Mouse (Mus musculus): ENCODE results near the gene Fam227b.

Fam227b gene

DNA sequence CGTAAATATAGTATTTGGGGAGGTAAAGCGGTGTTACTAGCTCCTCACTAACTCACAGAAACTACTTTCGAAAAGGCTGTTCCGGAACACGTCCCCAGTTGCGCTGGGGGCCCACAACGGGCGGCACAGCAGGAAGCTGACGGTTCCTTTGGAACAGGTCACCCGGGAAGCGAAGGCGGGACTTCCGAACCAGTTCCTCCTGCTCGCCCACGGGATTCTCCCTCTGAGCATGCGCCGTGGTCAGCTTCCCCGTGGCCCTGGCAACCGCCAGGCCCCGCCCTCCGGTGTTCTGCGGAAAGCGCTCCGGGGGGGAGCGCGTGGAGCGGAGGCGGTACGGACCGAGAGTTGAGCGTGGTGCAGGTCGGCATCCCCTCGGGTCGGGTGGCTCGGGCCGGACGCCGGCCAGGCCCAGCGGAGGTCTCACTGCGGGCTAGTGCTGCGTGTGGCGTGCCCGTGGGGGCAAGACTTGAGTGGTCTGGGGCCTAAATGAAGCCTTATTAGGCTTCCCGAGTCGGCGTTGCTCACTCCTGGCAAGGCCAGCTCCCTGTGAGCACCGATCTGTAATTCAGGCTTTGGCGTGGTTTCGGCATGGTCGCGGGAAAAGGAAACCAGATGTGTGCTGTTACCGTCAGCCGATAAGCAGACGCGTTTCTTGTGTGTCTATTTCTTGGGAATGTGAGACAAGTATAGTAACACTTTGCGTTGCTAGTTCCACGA is at the start of gene Fam227b, which contains the start of gene Dtwd1:
Gene Fam227b, minus strand, starts transcription at position 150 of the 717 bp plus-strand sequence.
Gene Dtwd1, plus strand, starts transcription at position 287 of the 717 bp plus-strand sequence.
- peak; percentile 99 for DNase-seq

DNA sequence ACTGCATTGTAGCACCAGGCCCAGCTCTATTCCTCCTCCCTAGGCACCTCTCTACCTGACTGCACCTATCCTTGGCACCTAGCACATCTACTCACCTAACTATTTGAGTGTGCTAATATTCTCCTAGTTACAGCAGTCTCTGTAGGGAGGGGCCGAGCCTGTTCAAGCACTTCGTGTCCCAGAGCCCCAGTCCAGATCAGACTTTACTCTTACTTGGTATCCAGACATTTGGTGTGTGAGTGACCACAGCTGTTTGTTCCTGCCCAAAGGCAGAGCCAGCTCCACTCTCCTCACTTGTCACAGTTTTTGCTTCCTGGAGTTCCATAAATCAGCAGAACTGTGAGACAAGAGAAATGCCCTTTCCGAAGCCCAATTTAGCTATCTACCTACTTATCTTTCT is 47.2 kb upstream of the Fam227b start:
- no peak for DNase-seq

DNA sequence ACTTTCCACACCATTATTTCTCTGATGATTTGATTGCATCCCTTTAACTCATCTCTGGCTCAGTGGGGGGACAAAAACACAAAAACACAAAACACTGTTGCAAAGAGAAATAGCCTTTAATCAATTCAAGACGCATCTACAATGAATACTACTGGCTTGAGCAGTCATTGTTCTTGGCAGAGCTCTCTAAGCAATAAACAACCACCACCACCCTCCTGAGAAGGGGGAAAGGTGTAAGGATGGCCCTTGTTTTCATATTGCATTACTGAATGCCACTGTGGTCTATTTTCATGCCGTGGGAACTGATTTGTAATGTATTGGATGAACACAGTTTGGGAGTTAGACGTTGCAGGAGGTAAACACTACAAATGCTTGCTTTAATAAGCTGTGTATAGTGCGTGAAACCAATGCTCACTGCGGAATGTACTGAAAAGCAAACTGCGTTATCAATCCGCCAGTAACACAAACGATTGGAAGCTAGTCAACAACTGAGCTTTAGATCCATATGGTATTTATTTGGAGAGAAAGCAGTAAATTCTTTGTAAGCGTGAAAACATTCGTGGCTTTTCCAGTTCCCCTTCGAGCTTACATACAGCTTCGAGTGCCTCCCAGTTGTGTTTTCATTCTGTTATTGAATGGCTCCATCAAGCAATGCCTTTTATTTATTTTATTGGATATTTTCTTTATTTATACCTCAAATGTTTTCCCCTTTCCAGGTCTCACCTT is 44.0 kb upstream of the Fam227b start:
- DNase-seq, result no peak

DNA sequence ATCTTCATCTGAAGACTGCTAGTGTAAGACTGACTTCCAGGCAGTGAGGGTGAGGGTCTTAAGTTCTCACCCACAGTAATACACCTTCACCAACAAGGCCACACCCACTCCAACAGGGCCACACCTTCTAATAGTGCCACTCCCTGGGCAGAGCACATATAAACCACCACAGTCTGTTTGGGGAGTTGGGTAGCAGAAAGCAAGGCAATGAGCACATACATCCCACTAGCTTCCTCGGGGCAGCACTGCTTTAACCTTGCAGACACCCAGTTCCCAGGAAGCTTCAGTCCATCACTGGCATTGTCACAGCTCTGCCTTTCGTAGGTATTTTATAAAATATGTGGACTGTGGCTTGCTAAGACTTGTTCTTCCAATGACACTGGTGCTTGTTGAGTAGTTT is 40.3 kb upstream of the Fam227b start:
- no peak for DNase-seq

DNA sequence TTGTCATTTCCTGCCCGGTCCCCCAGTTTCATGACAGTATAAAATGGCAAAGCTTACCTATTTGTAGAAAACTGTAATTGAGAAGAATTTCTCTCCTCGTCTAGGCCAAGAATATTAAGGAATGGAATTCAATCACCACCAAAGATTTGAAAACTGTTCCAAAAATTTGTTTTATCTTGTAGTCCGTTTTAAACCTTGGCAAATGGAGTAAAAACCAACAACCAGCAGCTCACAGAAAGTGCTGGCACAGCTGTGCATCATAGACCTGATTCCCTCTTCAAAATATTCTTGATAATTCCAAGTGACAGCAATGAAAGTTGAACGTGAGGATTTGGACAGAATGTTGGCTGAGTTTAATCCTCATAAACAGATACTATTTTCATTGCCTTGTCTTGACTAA is 39.5 kb upstream of the Fam227b start:
- no peak for DNase-seq

DNA sequence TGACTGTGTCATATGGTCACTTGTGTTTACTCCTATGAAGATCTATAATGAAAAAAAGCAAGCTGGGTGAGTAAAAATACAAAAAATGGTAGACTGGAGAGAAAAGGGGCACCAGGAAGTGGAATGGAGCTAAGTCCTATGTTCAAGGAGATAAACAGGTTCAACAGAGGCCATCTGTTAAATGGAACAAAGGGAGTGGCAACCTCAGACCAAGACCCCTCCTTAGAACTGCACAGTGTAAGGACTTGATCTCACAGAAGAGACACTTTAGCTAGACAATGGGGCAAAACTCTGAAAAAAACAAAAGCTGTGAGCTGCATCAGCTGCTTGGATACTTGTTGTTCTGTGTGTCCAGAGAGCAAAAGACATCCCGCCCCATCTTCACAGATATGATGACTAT is 19.6 kb upstream of the Fam227b start:
- DNase-seq, result no peak

DNA sequence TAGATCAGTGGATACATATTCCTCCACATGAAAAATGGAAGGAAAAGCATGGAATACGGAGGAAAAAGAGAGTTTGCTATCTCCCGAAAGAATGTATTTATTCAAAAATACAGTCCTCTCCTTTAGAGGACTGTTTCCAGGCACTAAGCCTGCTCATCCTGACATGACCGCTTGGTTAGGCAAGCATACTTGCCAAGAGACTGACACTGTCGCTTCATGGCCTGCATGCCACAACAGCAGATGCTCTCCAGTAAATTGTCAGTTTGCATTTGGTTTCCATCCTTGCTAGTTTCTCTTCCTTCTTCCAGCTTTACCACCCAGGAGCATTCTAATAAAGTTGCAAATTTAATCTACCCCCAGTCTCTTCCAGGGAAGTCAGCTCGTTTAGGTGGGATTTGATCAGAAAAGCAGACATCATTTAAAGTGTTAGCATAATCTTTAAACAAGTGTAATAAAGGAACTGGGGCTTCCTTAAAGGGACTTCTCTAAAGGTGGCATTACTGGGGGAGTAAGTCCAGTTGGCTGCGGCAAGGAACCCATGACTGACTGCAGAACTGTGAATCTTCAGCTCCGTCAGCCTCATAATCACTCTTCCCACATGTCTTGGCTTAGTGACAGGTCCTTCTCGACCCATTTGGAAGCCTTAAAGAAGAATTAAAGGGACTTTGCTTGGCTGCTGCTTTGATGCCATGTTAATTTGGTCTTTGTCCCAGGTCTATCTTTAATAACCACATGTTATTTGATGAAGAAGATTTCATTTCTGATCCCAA is 15.2 kb upstream of the Fam227b start:
- DNase-seq, result no peak

DNA sequence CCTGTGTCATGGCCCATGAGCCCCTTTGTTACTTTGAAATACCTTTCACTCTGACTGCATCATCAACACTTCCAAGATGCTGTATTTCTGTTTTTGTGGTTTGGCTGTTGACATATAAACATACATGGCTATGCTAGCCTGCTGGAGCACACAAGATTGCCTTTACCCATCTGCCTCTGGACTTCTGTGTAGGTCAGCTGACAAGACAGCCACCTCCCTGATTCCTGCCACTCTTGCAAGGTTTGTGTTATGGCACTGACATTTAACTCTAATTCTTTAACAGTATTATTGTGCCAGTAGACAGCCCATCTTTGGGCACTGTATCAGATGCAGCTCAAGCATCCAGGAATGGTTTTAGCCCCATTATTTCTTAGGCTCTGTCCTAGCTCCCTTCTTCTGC is 14.5 kb upstream of the Fam227b start:
- no peak for DNase-seq

DNA sequence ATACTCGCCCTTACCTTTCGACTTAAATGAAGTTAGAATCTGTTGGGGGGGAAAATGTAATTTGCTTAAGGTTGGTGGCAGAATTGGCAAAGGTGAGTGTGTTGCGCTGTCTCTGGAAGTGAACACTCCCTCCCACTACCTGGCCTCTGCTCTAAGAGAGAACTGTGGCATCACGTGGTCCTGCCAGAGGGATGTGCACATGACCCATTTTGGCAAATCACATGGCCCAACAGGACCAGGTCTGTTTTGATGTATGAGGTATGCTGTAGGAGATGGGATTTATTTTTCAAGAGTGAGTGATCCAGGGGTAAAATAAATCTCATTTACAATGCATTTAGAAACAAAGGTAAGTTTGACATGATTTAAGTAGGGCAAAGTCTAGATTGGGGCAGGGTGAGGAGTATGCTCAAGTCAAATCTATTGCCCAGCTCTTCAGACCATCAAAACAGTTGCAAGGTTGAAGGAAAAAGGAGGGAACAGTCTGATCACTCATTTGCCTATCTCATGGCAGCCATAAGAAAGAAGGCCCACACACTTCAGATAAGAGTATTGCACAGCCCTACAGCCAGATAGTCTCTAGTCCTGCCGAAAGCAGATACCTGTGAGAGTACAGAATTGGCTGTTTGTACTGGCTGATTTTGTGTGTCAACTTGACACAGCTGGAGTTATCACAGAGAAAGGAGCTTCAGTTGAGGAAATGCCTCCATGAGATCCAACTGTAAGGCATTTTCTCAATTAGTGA is 13.6 kb upstream of the Fam227b start:
- no peak for DNase-seq

DNA sequence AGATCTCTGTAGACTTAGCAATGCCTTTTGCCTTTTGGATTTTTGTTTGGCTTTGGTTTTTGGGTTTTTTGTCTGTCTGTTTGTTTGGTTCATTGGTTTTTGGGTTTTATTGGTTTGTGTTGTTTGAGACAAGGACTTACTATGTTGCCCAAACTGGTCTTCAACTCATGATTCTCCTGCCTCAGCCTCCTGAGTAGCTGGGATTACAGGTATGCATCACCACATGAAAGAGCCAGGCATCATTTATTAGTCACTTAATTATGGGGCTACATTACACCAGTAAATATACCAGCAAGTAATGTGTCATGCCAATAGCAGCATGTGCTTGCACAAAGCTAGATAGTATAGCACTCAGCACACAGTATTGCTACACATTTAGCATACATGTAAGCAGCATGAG is 4.1 kb downstream of the Fam227b start:
- no peak for DNase-seq

DNA sequence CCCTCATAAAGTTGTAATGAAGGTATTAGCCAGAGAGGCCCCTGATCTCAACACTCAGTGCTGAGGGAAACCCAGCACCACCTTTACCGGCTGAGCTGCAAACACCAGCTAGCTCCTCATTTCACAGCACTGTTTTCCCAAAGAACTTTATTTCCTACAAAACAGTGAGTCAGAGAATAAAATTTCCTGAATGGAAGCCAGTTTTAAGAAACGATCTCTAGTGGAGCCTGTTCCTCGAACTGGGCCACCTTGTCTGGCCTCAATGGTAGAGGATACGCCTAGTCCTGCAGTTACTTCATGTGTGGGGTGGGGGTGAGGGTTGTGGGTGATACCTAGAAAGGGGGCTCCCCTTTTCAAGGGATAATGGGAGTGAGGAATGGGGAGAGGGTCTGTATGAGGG is 57.2 kb downstream of the Fam227b start:
- DNase-seq, result no peak

DNA sequence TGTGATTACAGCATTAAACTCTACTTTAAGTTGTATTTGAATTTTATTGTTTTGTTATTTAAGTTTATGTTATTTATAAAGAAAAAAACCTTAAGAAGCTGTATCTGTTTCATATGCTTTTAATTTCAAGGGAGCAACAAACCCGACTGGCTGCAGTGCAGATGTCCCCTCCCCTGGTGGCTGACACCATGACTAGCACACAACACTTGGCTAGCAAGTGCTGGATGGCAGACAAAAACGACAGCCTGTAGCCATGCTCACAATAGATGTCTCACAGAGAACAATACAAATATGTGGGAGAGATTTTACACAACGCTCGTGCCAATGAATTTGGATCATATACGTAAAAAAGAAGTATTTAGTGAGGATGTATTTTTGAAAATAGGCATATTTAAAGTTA is 61.4 kb downstream of the Fam227b start:
- no peak for DNase-seq

DNA sequence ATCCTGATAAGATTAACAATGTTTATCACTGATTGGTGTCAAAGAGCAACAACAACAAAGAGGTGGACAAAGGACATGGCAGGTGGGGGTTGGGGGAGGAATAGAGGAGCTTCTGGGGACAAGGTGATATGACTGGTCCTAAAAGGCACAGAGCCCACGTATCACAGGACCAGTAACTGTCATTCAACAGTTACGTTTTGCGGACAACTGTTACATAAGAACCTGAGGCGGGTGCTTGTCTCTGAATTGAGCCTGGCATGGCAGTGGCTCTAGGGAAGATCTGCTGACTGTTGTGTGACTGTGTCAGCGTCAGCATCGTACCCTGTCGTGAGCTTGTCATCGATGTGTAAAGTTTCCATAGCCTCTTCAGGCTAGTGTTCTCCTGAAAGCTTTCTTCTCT is 65.6 kb downstream of the Fam227b start:
- DNase-seq, result no peak

DNA sequence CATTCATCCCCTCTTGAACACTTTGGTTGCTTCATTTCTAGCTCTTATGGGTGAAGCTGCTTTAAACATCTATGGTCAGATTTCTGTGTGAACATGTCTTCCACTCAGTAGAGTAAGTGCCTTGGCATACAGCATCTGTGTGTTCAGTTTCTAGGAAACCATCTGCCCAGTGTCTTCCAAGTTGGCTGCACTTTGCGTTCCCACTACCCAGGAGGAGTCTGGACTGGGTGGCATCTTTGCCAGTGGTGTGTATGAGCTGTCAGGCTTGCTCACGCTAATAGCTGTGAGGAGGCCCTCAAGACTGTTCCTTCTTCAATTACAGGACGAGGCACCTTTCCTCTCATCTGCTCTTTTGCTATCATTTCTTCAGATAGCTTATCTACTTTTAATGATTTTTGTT is 67.5 kb downstream of the Fam227b start:
- DNase-seq, result no peak

DNA sequence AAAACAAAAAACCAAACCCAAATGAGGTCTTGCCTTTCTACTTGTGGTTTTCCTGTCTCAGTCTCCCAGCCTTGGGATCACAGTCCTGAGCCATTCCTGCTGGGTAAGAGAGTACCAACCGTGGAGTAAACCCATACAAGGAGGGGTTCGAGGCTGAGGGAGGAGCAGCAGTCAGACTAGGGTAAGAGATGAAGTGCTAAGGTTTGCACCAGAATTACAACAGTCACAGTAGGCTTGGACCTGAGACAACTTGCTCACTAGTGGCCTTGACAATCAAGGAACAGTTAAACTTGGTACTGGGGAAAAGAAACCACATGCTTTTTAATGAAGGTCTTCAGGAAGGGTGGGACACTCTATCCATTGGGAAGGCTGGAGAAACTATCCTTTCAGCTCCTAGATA is 72.7 kb downstream of the Fam227b start:
- DNase-seq, result no peak

DNA sequence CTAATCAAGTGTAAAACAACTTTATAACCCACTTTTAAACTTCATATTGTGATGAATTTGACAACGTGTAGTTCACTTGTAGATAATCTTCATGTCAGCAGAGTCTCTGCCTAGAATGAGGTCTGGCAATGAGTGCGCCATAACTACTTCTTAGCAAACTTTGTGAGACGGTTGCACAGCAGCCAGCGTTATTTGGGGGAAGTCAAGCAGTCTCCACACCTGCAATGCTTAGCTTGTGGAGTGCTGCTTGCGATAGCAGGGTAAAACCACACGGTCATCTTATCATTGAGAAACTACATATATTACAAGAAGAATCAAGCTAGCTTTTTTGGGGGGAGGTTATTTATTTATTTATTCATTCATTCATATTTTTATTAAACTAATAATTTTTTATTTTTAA is 75.3 kb downstream of the Fam227b start:
- no peak for DNase-seq

DNA sequence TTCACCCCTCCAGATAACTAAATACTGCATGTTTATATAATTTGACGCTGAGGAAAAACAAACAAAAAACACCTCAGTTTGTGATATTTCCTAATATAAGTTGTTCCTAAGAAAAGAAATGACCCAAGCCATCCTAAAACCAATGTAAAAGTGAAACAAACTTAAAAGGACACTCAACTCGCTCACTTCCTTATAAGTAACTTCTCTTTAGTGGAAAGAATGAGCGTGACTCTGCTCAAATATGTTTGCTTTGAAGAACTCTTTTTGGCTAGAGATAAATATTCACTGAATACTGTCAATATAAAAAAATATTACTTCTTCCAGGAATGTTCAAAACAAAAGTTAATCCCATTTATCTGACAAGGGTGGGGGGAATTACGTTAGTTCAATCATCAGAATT is 78.1 kb downstream of the Fam227b start:
- DNase-seq, result no peak

DNA sequence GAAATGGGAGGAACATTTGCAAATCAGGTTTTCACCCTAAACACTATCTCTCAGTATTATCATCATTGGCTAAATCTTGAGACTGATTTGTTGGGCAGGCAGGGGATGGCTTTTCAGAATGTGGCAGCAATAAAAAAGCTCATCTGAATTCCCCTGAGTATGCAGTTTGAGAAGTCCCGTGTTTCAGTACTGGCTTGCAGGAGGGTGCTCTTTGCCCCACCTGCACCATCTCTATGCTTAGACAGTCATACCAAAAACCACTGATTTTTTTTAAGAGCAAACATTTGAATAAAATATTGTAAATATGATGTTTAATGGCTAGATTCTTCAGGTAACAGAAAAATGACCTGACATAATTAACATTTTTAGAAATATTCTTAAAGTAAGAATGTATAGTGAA is 82.1 kb downstream of the Fam227b start:
- DNase-seq, result no peak

DNA sequence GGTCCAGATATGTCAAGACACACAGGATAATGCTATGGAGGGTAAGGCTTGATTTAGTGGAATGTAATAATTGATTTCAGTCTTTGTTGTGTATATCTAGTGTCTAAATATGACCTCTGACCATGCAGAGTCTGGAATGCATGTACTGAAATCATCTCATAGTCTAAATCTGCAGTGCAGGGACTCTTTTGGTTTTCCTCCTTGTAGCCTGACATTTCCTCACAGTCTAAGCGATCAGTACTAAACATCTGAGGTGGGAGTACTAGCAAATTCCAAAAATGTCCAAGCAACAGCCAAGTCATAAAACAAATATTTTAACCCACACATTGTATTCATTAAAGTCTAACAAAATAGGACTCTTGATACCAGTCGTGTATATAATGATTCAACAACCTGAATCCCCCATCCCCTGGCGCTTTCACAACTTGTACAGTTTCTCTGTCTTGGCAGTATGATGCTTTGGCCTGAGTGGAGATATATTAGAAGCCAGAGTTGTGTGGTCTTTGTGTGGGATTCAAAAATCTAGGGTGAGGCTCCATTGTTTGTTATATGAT is 86.4 kb downstream of the Fam227b start:
- no peak for DNase-seq

DNA sequence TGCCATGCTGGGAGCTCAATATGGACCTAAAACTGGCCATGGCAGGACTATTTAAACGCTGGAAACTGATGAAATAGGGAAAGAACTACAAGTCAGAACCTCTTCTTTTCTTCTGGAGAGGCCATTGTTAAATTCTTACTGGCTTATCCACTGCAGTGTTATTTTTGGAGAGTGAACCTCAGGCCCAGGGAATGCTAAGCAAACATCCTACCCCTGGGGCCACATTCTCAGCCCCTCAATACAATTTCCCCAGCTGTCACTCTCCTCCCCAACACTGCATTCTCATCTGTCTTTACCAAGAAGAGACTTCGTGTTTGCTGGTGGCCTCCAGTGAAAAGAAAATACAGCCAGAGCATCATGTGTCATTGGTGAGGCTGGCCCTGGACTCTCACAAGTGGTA is 87.0 kb downstream of the Fam227b start:
- no peak for DNase-seq

DNA sequence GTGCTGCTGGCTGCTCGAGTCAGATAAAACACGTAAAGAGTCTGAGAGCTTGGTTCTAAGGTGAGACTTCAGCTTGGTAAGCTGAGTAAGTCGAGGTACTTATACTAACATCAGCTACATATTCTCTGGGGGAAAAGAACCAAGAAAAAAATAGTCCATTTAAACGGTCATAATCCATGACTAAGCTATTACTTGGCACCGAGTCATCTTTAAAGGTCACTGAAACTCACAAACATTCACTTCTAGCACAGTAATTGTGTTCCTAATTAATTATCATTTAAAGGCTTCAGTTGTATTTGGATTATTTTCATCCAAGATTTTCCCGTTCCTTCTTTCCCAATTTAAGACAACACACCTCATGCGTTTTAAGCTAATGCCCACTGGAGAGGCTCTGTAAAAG is 88.9 kb downstream of the Fam227b start:
- no peak for DNase-seq

DNA sequence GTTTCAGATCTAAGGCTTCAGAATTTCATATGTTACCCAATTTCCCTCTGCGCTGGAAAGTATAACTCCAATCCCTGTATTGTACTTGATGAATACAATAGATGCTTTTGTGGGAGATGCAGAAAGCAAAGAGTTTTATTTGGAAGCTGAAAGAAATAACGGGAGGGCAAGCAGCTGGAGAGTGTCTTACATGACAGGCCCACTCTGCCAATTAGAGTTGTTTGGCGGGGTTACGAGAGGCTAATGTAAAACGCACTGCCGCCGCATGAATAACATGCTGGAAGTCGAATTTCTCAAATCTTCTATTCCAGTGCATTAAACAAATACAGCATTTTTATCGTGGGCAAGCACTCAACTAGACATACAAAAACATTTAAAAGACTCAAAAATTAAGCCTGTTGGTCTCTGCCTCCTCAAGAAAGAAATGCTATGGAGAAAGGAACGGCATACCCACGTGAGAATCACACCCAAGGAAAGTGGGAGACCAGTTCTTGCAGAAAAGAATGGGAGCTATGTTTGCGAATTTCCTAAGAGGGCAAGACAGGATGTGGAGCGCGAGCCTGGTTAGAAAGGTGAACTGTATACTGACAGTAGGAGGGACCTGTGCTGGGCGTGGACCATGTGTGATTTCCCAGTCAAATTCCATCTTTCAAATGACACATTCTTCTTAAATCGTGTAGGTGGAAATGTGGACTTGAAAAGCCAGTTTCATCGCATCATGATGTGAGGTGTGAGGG is 90.6 kb downstream of the Fam227b start:
- no peak for DNase-seq
